Mouse (Mus musculus) hindbrain, embryonic 13.5 days (tissue): ENCODE data around the gene Xaf1. TPM values are rescaled to one million over a fixed set of nuclear protein-coding genes. Genes with fewer than 3 reads are reported as not detected.
A peak's percentile ranks its signal among the peaks of the same experiment; 100 is the strongest.

Experiments used
- ATAC-seq: fragments of 200-750 bp; cut with Nextera tagmentation; 2 replicates; pipeline ENCODE4 v1.8.0; 2017; ENCODE audit warnings: moderate TSS enrichment; ENCODE audit not compliant: low FRiP score
- H3K27ac ChIP-seq: fragments of 300-500 bp; sonication (generic); 2 replicates; pipeline ENCODE4 v1.5.1; 2015; ENCODE audit warnings: inconsistent platforms, mild to moderate bottlenecking, moderate library complexity
- H3K27me3 ChIP-seq: fragments of 300-500 bp; sonication (generic); 2 replicates; pipeline ENCODE4 v1.6.1; 2015; ENCODE audit warnings: mild to moderate bottlenecking, inconsistent platforms
- H3K36me3 ChIP-seq: fragments of 300-500 bp; sonication (generic); 2 replicates; pipeline ENCODE4 v1.6.1; 2015; ENCODE audit warnings: mild to moderate bottlenecking, inconsistent platforms
- H3K4me1 ChIP-seq: fragments of 300-500 bp; sonication (generic); replicated peaks from 2 replicates; pipeline ENCODE4 v1.6.1; 2015; ENCODE audit warnings: inconsistent platforms
- H3K4me2 ChIP-seq: fragments of 300-500 bp; sonication (generic); 2 replicates; pipeline ENCODE4 v1.6.1; 2015; ENCODE audit warnings: inconsistent platforms, mild to moderate bottlenecking, moderate library complexity
- H3K4me3 ChIP-seq: fragments of 300-500 bp; sonication (generic); 2 replicates; pipeline ENCODE4 v1.5.1; 2015; ENCODE audit warnings: mild to moderate bottlenecking, inconsistent platforms
- H3K9ac ChIP-seq: fragments of 300-500 bp; sonication (generic); 2 replicates; pipeline ENCODE4 v1.6.1; 2015; ENCODE audit warnings: mild to moderate bottlenecking, inconsistent platforms
- H3K9me3 ChIP-seq: fragments of 300-500 bp; sonication (generic); 2 replicates; pipeline ENCODE4 v1.6.1; 2016; ENCODE audit warnings: inconsistent platforms
- WGBS: fragments of 180-500 bp; shearing (Covaris S2); methylation state at CpG from one replicate; pipeline ENCODE4 v1.1.7; 2015; 5-methylcytosine and 5-hydroxymethylcytosine counted together
- polyA plus RNA-seq: library from polyadenylated mRNA; unstranded; fragments of >200 nt; fragmentation: Nextera tagmentation; extraction: Ambion mirVana; gene quantifications from 2 replicates; pipeline ENCODE4 v1.2.1, GENCODE M21; 2015

The Xaf1 gene
- polyA plus RNA-seq, 1 experiment from 2014 or later, result 2.0 TPM

GRCm38 (mm10) chr11:72284532-72285182 is 16.8 kb upstream of the Xaf1 start:
- Histone ChIP-seq H3K4me1 (no peaks in the 10 kb centered on the region), H3K27ac (no peak overlapping the region), H3K27me3 (no peaks in the 10 kb centered on the region), H3K9me3 (no peaks in the 10 kb centered on the region), H3K36me3 (no peaks in the 10 kb centered on the region), H3K4me2 (no peak overlapping the region), H3K9ac (no peak overlapping the region), H3K4me3 (no peak overlapping the region)
- WGBS, result 83% methylated on average over 14 of the region's 14 CpGs
- no peak for ATAC-seq

GRCm38 (mm10) chr11:72285971-72286480 is 15.4 kb upstream of the Xaf1 start:
- H3K4me3 ChIP-seq, result no peak overlapping the region
- H3K27ac ChIP-seq, result no peak overlapping the region
- H3K4me2 ChIP-seq, result no peak overlapping the region
- H3K4me1 ChIP-seq, result no peaks in the 10 kb centered on the region
- H3K9me3 ChIP-seq, result no peaks in the 10 kb centered on the region
- H3K36me3 ChIP-seq, result no peaks in the 10 kb centered on the region
- no peak for ATAC-seq
- H3K9ac ChIP-seq, result no peak overlapping the region
- no peaks in the 10 kb centered on the region for H3K27me3 ChIP-seq
- 77% methylated on average over 6 of the region's 6 CpGs for WGBS

- ATAC-seq, result no peak
- Histone ChIP-seq H3K27me3 (no peaks in the 10 kb centered on the region), H3K27ac (no peak overlapping the region), H3K9ac (no peak overlapping the region), H3K4me2 (no peak overlapping the region), H3K9me3 (no peaks in the 10 kb centered on the region), H3K4me1 (no peaks in the 10 kb centered on the region), H3K4me3 (no peak overlapping the region), H3K36me3 (no peaks in the 10 kb centered on the region)
- 87% methylated on average over 3 of the region's 3 CpGs for WGBS
Measured at GRCm38 (mm10) chr11:72286651-72287050, 14.8 kb upstream of the Xaf1 start.

GRCm38 (mm10) chr11:72287126-72287525 is 14.3 kb upstream of the Xaf1 start:
- H3K4me3 ChIP-seq, result no peak overlapping the region
- no peaks in the 10 kb centered on the region for H3K36me3 ChIP-seq
- no peaks in the 10 kb centered on the region for H3K4me1 ChIP-seq
- no peak overlapping the region for H3K9ac ChIP-seq
- H3K27ac ChIP-seq, result no peak overlapping the region
- H3K9me3 ChIP-seq, result no peaks in the 10 kb centered on the region
- no peaks in the 10 kb centered on the region for H3K27me3 ChIP-seq
- ATAC-seq, result no peak
- WGBS, result 97% methylated on average over 2 of the region's 2 CpGs
- no peak overlapping the region for H3K4me2 ChIP-seq

GRCm38 (mm10) chr11:72287543-72287942 is 13.9 kb upstream of the Xaf1 start:
- no peak overlapping the region for H3K9ac ChIP-seq
- no peaks in the 10 kb centered on the region for H3K9me3 ChIP-seq
- WGBS, result 94% methylated on average over 3 of the region's 3 CpGs
- no peaks in the 10 kb centered on the region for H3K27me3 ChIP-seq
- no peak for ATAC-seq
- H3K4me2 ChIP-seq, result no peak overlapping the region
- H3K36me3 ChIP-seq, result no peaks in the 10 kb centered on the region
- H3K4me3 ChIP-seq, result no peak overlapping the region
- no peak overlapping the region for H3K27ac ChIP-seq
- H3K4me1 ChIP-seq, result no peaks in the 10 kb centered on the region

GRCm38 (mm10) chr11:72293116-72293515 is 8.3 kb upstream of the Xaf1 start:
- Histone ChIP-seq H3K4me1 (no peaks in the 10 kb centered on the region), H3K36me3 (no peaks in the 10 kb centered on the region), H3K27me3 (no peaks in the 10 kb centered on the region), H3K9ac (no peak overlapping the region), H3K4me2 (no peak overlapping the region), H3K9me3 (no peaks in the 10 kb centered on the region), H3K4me3 (no peak overlapping the region), H3K27ac (no peak overlapping the region)
- 62% methylated on average over 2 of the region's 2 CpGs for WGBS
- no peak for ATAC-seq

GRCm38 (mm10) chr11:72302230-72302629 is 801 bp downstream of the Xaf1 start:
- 86% methylated on average over 7 of the region's 7 CpGs for WGBS
- Histone ChIP-seq H3K4me3 (no peak overlapping the region), H3K4me1 (no peaks in the 10 kb centered on the region), H3K9me3 (no peaks in the 10 kb centered on the region), H3K4me2 (no peak overlapping the region), H3K27me3 (no peaks in the 10 kb centered on the region), H3K36me3 (no peaks in the 10 kb centered on the region), H3K27ac (no peak overlapping the region), H3K9ac (no peak overlapping the region)
- no peak for ATAC-seq

- Histone ChIP-seq H3K4me2 (no peak overlapping the region), H3K4me1 (no peaks in the 10 kb centered on the region), H3K36me3 (no peaks in the 10 kb centered on the region), H3K9me3 (no peaks in the 10 kb centered on the region), H3K9ac (no peak overlapping the region), H3K4me3 (no peak overlapping the region), H3K27me3 (peaks cover 1% of the 10 kb centered on the region; the same call in 1 of the 2 replicates), H3K27ac (no peak overlapping the region)
- 85% methylated on average over 5 of the region's 5 CpGs for WGBS
- no peak for ATAC-seq
Measured at GRCm38 (mm10) chr11:72307461-72307860, 6.0 kb downstream of the Xaf1 start.

- Histone ChIP-seq H3K4me3 (no peak overlapping the region), H3K9me3 (no peaks in the 10 kb centered on the region), H3K27me3 (peaks cover 15% of the 10 kb centered on the region), H3K27ac (no peak overlapping the region), H3K36me3 (no peaks in the 10 kb centered on the region), H3K4me1 (peaks cover under 1% of the 10 kb centered on the region), H3K4me2 (no peak overlapping the region), H3K9ac (no peak overlapping the region)
- no peak for ATAC-seq
- WGBS, result 84% methylated on average over 2 of the region's 2 CpGs
Measured at GRCm38 (mm10) chr11:72308982-72309381, 7.6 kb downstream of the Xaf1 start.

- Histone ChIP-seq H3K27ac (no peak overlapping the region), H3K9ac (no peak overlapping the region), H3K4me2 (no peak overlapping the region), H3K4me3 (no peak overlapping the region), H3K27me3 (peaks cover 30% of the 10 kb centered on the region), H3K4me1 (peaks cover 6% of the 10 kb centered on the region), H3K36me3 (no peaks in the 10 kb centered on the region), H3K9me3 (no peaks in the 10 kb centered on the region)
- 84% methylated on average over 4 of the region's 4 CpGs for WGBS
- ATAC-seq, result no peak
Measured at GRCm38 (mm10) chr11:72310491-72310890, 9.1 kb downstream of the Xaf1 start.

GRCm38 (mm10) chr11:72311355-72312001 is 10.0 kb downstream of the Xaf1 start:
- Histone ChIP-seq H3K27me3 (peaks cover 37% of the 10 kb centered on the region), H3K36me3 (no peaks in the 10 kb centered on the region), H3K9me3 (no peaks in the 10 kb centered on the region), H3K9ac (no peak overlapping the region), H3K27ac (no peak overlapping the region), H3K4me2 (no peak overlapping the region), H3K4me3 (no peak overlapping the region), H3K4me1 (peaks cover 6% of the 10 kb centered on the region)
- 88% methylated on average over 10 of the region's 10 CpGs for WGBS
- no peak for ATAC-seq

GRCm38 (mm10) chr11:72314151-72314895 is 12.9 kb downstream of the Xaf1 start, which contains the start of gene Fbxo39:
Fbxo39 (plus strand) TSS chr11:72314444.
- peaks cover 45% of the 10 kb centered on the region for H3K27me3 ChIP-seq
- H3K4me2 ChIP-seq, result peak within 1 kb of the TSS; percentile 63
- 13% methylated on average over 42 of the region's 42 CpGs for WGBS
- H3K9ac ChIP-seq, result peak within 1 kb of the TSS; percentile 67
- no peaks in the 10 kb centered on the region for H3K36me3 ChIP-seq
- peak within 1 kb of the TSS; percentile 37 for H3K4me3 ChIP-seq
- no peaks in the 10 kb centered on the region for H3K9me3 ChIP-seq
- H3K27ac ChIP-seq, result no peak within 1 kb of the TSS
- ATAC-seq, result no peak
- peaks cover 6% of the 10 kb centered on the region for H3K4me1 ChIP-seq
